Mouse (Mus musculus): ENCODE measurements around the gene Vmac.

GRCm38 (mm10) chr17:56706515-56706914, 11.3 kb downstream of the Vmac start:
- TF ChIP-seq MAFK (IDR thresholded peaks at IDR 0.05; ENCODE audit: insufficient read depth, low read depth, low read length) (no peak), ZC3H11A (IDR thresholded peaks at IDR 0.05; ENCODE audit: borderline replicate concordance, low read depth, low read length) (no peak)
